Mouse (Mus musculus): ENCODE measurements around the gene Chmp1a. TPM values are rescaled to one million over a fixed set of nuclear protein-coding genes. Genes with fewer than 3 reads are reported as not detected.

Chmp1a gene
- total and polyA plus RNA-seq, 3 experiments = 67.5 to 83.2 (median 69.5) TPM

DNA sequence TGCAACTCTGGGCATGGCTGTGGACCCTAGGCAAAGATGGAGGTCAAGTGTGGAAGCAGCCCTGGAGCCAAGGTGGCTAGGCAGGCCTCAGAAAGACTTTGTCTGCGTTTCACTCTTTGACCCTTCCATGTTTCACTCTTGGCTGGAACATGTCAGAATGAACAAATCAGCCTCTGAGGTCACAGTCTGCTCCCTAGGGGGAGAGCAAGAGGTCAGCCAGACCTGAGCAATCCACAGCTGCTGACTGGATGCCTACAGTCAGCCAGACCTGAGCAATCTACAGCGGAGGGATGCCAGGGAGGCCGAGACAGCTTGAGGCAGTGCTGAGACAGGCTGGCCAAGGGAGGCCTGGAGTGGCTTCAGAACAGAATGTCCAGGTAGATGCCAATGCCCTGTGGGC, 31.2 kb downstream of the Chmp1a start (continued):
- no peak for TF ChIP-seq MAFK (IDR thresholded peaks at IDR 0.05; ENCODE audit: insufficient replicate concordance, low read length)
- TF ChIP-seq ZMIZ1 (IDR thresholded peaks at IDR 0.05; ENCODE audit: low read depth, low read length) = no peak
- TF ChIP-seq NELFE (IDR thresholded peaks at IDR 0.05; ENCODE audit: low read depth, low read length) = no peak
- no peak for TF ChIP-seq MEF2A (IDR thresholded peaks at IDR 0.05; ENCODE audit: borderline replicate concordance, low read depth, low read length)
- no peak for TF ChIP-seq RCOR1 (conservative IDR thresholded peaks at IDR 0.05; ENCODE audit: low read depth, low read length)
- no peak for TF ChIP-seq USF1 (IDR thresholded peaks at IDR 0.05; ENCODE audit: low read depth, low read length)
- no peak for TF ChIP-seq SMC3 (IDR thresholded peaks at IDR 0.05; ENCODE audit: low read depth, low read length)
- no peak for TF ChIP-seq JUN (IDR thresholded peaks at IDR 0.05; ENCODE audit: insufficient read depth, low read depth, low read length)

GRCm38 (mm10) chr8:123157888-123158465, 54.6 kb downstream of the Chmp1a start, which contains the start of gene Sult5a1:
TSS of gene Sult5a1 (minus strand) at chr8:123158315.
- no peak for TF ChIP-seq CTCF (conservative IDR thresholded peaks at IDR 0.05 in 1 of 2, IDR thresholded peaks at IDR 0.05 in 1 of 2; ENCODE audit: low read depth in 2 of 2, low read length in 2 of 2)
- in situ Hi-C loops (cut with MboI; ENCODE audit: low pct_ligation_motif_present, low pct_unique_long_range_greater_than_20kb, low sequenced_read_pairs) = loop anchor here (5.0 kb wide), 1 partner anchor 34 kb away; no protein-coding TSS in a partner anchor
- no peak within 1 kb of the TSS for H3K4me2 ChIP-seq (ENCODE audit: insufficient read depth, low read depth, poor library complexity, severe bottlenecking)
- no peak within 1 kb of the TSS for H3K9ac ChIP-seq (ENCODE audit: insufficient read depth, low read depth)
- H3K79me2 ChIP-seq (replicated peaks; ENCODE audit: control insufficient read depth, extremely low read depth, insufficient read depth, poor library complexity, severe bottlenecking) = no peaks in the 10 kb centered on the region
- H3K4me3 ChIP-seq (replicated peaks in 1 of 3; ENCODE audit: low read depth in 2 of 3, low read length in 2 of 3, poor library complexity in 1 of 3) = no peak within 1 kb of the TSS
- peaks cover 27% of the 10 kb centered on the region for H3K27me3 ChIP-seq (replicated peaks)
- no peaks in the 10 kb centered on the region for H3K9me3 ChIP-seq (replicated peaks; ENCODE audit: low read length)
- peaks cover 0 to 3% of the 10 kb centered on the region in 2 experiments; a peak in 1 of 4 replicates for H3K4me1 ChIP-seq (ENCODE audit: control insufficient read depth in 1 of 2, insufficient read depth in 2 of 2)
- no peak for DNase-seq (ENCODE audit: extremely low read depth)
- dilution Hi-C loops (cut with MboI; ENCODE audit: extremely low pct_ligation_motif_present, extremely low pct_unique_long_range_greater_than_20kb, low sequenced_read_pairs) = no loop called here
- H3K27ac ChIP-seq (ENCODE audit: insufficient read depth, low read depth) = no peak within 1 kb of the TSS
- H3K36me3 ChIP-seq (replicated peaks in 1 of 2; ENCODE audit: control insufficient read depth in 1 of 2, insufficient read depth in 1 of 2, low read length in 1 of 2) = no peaks in the 10 kb centered on the region

DNA sequence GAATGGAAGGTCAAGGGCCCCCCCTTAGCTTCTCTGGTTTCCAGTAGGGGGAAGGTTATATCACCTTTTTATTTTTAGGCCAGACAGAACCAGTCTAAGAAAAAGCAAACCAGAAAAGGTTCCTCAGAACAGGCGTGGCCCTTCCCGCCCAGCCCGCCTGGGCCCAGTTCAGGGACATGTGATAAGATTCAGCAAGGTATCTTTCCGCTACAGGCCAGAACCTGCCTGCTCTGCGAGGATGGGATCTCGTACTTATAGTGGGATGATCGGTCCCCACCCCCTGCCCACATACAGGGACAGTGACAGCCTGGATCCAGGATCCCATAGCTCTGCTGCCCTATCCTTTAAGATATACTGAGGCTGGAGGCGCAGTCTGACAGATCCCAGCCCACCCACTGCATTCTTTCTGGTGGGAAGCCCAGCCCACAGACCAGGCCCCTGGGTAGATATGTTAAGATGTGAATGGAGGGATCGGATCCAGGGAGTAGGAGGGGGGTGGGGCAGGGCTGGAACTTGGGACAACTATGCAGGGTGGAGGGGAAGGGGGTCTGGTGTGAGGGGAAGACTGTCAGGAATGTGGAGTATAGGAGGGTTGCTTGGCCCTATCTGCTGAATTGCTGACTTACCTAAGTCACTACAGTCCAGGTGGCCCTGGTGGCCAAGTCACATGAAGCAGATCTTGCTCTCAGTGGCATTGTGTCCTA, 56.3 kb downstream of the Chmp1a start:
- DNase-seq (ENCODE audit: extremely low read depth) = no peak
- Histone ChIP-seq H3K9ac (ENCODE audit: insufficient read depth, low read depth) (no peak overlapping the region), H3K27ac (ENCODE audit: insufficient read depth, low read depth) (no peak overlapping the region), H3K79me2 (replicated peaks; ENCODE audit: control insufficient read depth, extremely low read depth, insufficient read depth, poor library complexity, severe bottlenecking) (no peaks in the 10 kb centered on the region), H3K4me2 (ENCODE audit: insufficient read depth, low read depth, poor library complexity, severe bottlenecking) (no peak overlapping the region), H3K36me3 (replicated peaks in 1 of 2; ENCODE audit: control insufficient read depth in 1 of 2, insufficient read depth in 1 of 2, low read length in 1 of 2) (no peaks in the 10 kb centered on the region), H3K9me3 (replicated peaks; ENCODE audit: low read length) (no peaks in the 10 kb centered on the region), H3K4me1 (ENCODE audit: control insufficient read depth in 1 of 2, insufficient read depth in 2 of 2) (no peaks in the 10 kb centered on the region), H3K27me3 (replicated peaks) (peaks cover 34% of the 10 kb centered on the region), H3K4me3 (replicated peaks in 1 of 3; ENCODE audit: low read depth in 2 of 3, low read length in 2 of 3, poor library complexity in 1 of 3) (no peak overlapping the region)
- dilution Hi-C loops (cut with MboI; ENCODE audit: extremely low pct_ligation_motif_present, extremely low pct_unique_long_range_greater_than_20kb, low sequenced_read_pairs) = no loop called here
- in situ Hi-C loops (cut with MboI; ENCODE audit: low pct_ligation_motif_present, low pct_unique_long_range_greater_than_20kb, low sequenced_read_pairs) = loop anchor here (5.0 kb wide), 1 partner anchor 36 kb away; no protein-coding TSS in a partner anchor
- TF ChIP-seq SIN3A (IDR thresholded peaks at IDR 0.05; ENCODE audit: low read length) = no peak
- no peak for TF ChIP-seq KAT2A (IDR thresholded peaks at IDR 0.05; ENCODE audit: insufficient replicate concordance, low read length)
- no peak for TF ChIP-seq ELF1 (IDR thresholded peaks at IDR 0.05; ENCODE audit: low read depth, low read length)
- TF ChIP-seq USF2 (conservative IDR thresholded peaks at IDR 0.05; ENCODE audit: low read depth, low read length) = no peak
- no peak for TF ChIP-seq MAX (IDR thresholded peaks at IDR 0.05; ENCODE audit: low read length)
- no peak for TF ChIP-seq EP300 (IDR thresholded peaks at IDR 0.05; ENCODE audit: low read length)
- TF ChIP-seq ZMIZ1 (IDR thresholded peaks at IDR 0.05; ENCODE audit: low read depth, low read length) = no peak
- no peak for TF ChIP-seq UBTF (IDR thresholded peaks at IDR 0.05; ENCODE audit: low read depth, low read length)
- no peak for TF ChIP-seq TCF12 (IDR thresholded peaks at IDR 0.05; ENCODE audit: low read depth, low read length)
